Mouse (Mus musculus) spleen, adult 2 months (tissue): ENCODE results near the gene Anks1.

Source experiments
- CTCF ChIP-seq: fragments of 200-500 bp; IDR thresholded peaks from 2 replicates; pipeline ENCODE4 v1.5.1; 2011; ENCODE audit warnings: mild to moderate bottlenecking, inconsistent platforms; ENCODE audit not compliant: insufficient read depth, insufficient read length, insufficient replicate concordance; ENCODE audit errors: extremely low read depth
- POLR2A ChIP-seq: fragments of 200-500 bp; IDR thresholded peaks from 2 replicates; pipeline ENCODE4 v1.6.1; 2011; ENCODE audit warnings: low read depth, low read length, inconsistent platforms

GRCm38 (mm10) chr17:27969896-27970295 lies 60.8 kb downstream of the Anks1 start:
- TF ChIP-seq CTCF = no peak
- no peak for TF ChIP-seq POLR2A
